Mouse (Mus musculus): ENCODE measurements around the gene Stpg3. TPM values are rescaled to one million over a fixed set of nuclear protein-coding genes. Genes with fewer than 3 reads are reported as not detected.

Stpg3 gene
- polyA plus RNA-seq, 1 experiment from 2014 or later, result not detected

DNA sequence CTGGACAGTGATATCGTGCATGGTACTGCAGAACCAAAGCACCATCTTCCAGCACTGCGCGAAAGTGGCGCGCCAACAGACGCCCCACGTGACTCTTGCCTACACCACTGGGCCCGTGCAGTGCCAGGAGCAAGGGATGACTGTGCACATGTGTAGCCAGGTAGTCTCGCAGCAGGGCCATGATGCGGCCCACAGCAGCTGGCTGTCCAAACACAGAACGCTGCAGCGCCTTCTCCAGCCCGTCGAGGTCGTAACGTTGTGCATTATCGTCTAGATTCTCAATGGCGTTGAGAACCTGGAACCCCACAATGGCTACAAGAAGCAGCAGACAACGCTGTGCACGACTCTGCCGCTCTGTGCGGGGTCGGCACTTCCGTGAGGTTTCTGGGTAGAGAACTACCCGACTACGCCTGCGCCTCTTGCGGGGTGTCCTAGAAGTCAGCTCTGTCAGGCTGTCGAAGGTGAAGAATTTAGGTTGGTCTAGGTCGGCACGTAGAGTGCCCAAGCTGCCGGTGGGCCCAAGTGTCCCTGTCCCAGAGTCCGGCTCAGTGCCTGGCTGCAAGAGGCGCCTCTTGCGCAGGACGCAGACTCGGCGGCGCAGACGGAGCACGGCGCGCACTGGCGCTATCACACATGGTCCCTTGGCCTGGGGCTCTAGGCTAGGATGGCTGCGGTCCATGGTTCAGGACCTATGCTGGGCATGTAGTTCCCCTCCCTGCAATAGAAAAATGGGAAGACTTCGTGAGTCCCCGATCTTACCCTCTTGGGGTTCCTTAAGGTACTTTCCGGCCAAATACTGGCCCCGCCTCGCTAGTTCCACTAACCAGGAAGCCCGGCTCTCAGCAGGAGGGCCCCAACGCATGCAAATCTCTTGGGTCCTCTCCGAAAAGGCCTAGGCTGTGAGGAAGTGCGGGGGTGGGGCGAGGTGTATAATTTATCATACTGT, 19.0 kb downstream of the Stpg3 start:
- H3K4me1 ChIP-seq (ENCODE audit: insufficient read depth), result peaks cover 36% of the 10 kb centered on the region
- ATAC-seq, result peak; percentile 42
- H3K4me3 ChIP-seq (ENCODE audit: low read depth, low read length), result peak overlapping the region; percentile 50
- H3K36me3 ChIP-seq (replicated peaks; ENCODE audit: insufficient read depth, low read length), result peaks cover 18% of the 10 kb centered on the region
- DNase-seq, result peak; percentile 74
- peak overlapping the region; percentile 83 for H3K4me2 ChIP-seq (ENCODE audit: low read depth, low read length)
- peak overlapping the region; percentile 93 for H3K27ac ChIP-seq (ENCODE audit: low read depth)
- H3K27me3 ChIP-seq (ENCODE audit: insufficient read depth, low read length), result no peaks in the 10 kb centered on the region
- no peak for TF ChIP-seq CTCF (IDR thresholded peaks at IDR 0.05; ENCODE audit: low read depth)
- TF ChIP-seq EP300 (IDR thresholded peaks at IDR 0.05; ENCODE audit: low read depth), result no peak
- WGBS (ENCODE audit: insufficient replicate concordance), result 8% methylated on average over 55 of the region's 55 CpGs
- H3K9me3 ChIP-seq (ENCODE audit: low read length), result no peaks in the 10 kb centered on the region
- H3K9ac ChIP-seq (replicated peaks), result peak overlapping the region; percentile 52

DNA sequence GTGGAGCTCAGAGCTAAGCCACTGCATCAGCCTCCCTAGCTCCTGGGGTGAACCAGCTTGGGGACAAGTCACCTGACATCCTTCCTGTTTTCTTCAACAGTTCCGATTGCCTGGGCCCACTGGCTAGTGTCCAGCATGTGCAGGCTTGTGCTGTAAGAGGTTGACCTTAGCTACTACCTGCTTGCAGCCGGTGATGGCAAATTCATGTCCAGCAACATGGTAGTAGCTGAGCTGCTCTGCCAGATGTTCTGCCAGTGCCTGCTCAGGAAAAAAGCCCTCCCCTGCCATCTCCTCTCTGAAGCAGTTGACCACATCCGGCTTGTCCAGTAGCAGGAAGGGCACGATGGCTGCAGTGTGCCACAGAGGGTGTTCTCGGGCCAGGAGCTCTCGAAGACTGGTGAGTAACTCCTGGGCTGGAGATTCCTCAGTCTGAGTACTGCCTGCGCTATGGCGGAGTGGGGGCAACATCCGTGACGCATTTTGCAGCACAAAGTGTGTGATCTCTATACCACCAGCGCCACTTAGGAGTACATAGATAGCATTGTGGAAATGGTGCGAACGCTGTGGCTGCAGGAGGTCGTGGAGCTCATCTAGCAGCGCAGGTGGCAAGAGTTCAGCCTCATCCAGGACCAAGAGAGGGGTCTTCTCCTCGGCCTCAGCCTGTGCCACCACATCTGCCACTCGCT, 19.8 kb downstream of the Stpg3 start:
- H3K27ac ChIP-seq (ENCODE audit: low read depth), result peak overlapping the region; percentile 93
- peaks cover 11% of the 10 kb centered on the region; the same call in 1 of the 2 replicates for H3K36me3 ChIP-seq (replicated peaks; ENCODE audit: insufficient read depth, low read length)
- peak overlapping the region; percentile 50 for H3K4me3 ChIP-seq (ENCODE audit: low read depth, low read length)
- no peaks in the 10 kb centered on the region for H3K27me3 ChIP-seq (ENCODE audit: insufficient read depth, low read length)
- 38% methylated on average over 17 of the region's 17 CpGs for WGBS (ENCODE audit: insufficient replicate concordance)
- DNase-seq (peak; percentile 47), ATAC-seq (no peak)
- 0 out of 2 replicates have a peak overlapping the region, but pooled peaks have one; percentile 52 for H3K9ac ChIP-seq (replicated peaks)
- peak overlapping the region; percentile 83 for H3K4me2 ChIP-seq (ENCODE audit: low read depth, low read length)
- TF ChIP-seq CTCF (IDR thresholded peaks at IDR 0.05; ENCODE audit: low read depth) (no peak), EP300 (IDR thresholded peaks at IDR 0.05; ENCODE audit: low read depth) (no peak)
- no peaks in the 10 kb centered on the region for H3K9me3 ChIP-seq (ENCODE audit: low read length)
- H3K4me1 ChIP-seq (ENCODE audit: insufficient read depth), result peaks cover 36% of the 10 kb centered on the region

DNA sequence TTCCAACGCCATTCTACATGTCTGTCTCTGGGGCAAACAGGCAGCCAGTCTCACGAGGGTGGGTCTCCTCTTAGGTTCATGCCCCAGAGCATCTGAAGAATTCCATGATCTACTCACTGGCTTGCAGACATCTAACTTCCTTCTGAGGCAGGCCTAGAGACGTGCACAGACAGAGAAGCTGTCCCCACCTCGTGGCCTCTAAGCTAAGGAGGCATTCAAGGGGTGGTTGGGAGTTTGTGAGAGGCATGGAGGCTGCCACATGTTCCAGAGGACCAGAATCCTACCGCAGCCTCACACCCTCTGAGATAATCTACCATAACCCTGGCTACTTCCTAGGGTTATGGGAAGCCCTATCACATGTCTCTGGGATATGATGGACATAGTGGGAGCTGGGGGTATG, 20.4 kb downstream of the Stpg3 start:
- Histone ChIP-seq H3K4me2 (ENCODE audit: low read depth, low read length) (peak overlapping the region; percentile 83), H3K9me3 (ENCODE audit: low read length) (no peaks in the 10 kb centered on the region), H3K9ac (replicated peaks) (no peak overlapping the region), H3K4me3 (ENCODE audit: low read depth, low read length) (peak overlapping the region; percentile 20), H3K4me1 (ENCODE audit: insufficient read depth) (peaks cover 36% of the 10 kb centered on the region), H3K27ac (ENCODE audit: low read depth) (peak overlapping the region; percentile 70), H3K36me3 (replicated peaks; ENCODE audit: insufficient read depth, low read length) (peaks cover 8% of the 10 kb centered on the region; the same call in 1 of the 2 replicates), H3K27me3 (ENCODE audit: insufficient read depth, low read length) (no peaks in the 10 kb centered on the region)
- DNase-seq (no peak), ATAC-seq (no peak)
- TF ChIP-seq CTCF (IDR thresholded peaks at IDR 0.05; ENCODE audit: low read depth) (no peak), EP300 (IDR thresholded peaks at IDR 0.05; ENCODE audit: low read depth) (no peak)
- 40% methylated on average over 5 of the region's 5 CpGs for WGBS (ENCODE audit: insufficient replicate concordance)

DNA sequence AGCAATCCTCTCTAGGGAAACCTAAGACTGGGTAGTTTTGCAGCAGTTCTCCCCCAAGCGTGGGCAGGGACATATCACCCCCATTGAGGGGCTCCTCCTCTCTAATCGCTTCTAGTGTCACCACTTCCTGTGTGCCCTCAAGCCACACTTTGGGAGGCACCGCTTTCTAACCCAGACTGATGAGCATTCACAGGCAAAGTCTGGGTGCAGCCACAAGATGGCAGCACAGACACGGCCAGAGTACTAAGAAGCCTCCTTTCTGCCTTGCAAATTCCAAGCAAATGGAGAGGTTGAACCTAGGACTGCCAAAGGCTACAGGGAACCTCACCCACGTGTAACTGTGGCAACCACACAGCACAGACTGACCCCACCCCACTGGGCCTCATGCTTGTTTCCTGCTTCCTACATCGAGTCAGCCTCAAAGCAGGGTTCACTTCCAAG, 21.1 kb downstream of the Stpg3 start:
- Histone ChIP-seq H3K9ac (replicated peaks) (peak overlapping the region; percentile 48; the same call in 1 of the 2 replicates), H3K27me3 (ENCODE audit: insufficient read depth, low read length) (no peaks in the 10 kb centered on the region), H3K27ac (ENCODE audit: low read depth) (peak overlapping the region; percentile 70), H3K9me3 (ENCODE audit: low read length) (no peaks in the 10 kb centered on the region), H3K36me3 (replicated peaks; ENCODE audit: insufficient read depth, low read length) (0 out of 2 replicates have a peak, but pooled peaks cover 3% of the 10 kb centered on the region), H3K4me1 (ENCODE audit: insufficient read depth) (peaks cover 36% of the 10 kb centered on the region), H3K4me3 (ENCODE audit: low read depth, low read length) (peak overlapping the region; percentile 20; the same call in 1 of the 2 replicates), H3K4me2 (ENCODE audit: low read depth, low read length) (peak overlapping the region; percentile 83)
- DNase-seq (peak; percentile 88), ATAC-seq (peak; percentile 46)
- peak; percentile 98 for TF ChIP-seq CTCF (IDR thresholded peaks at IDR 0.05; ENCODE audit: low read depth)
- no peak for TF ChIP-seq EP300 (IDR thresholded peaks at IDR 0.05; ENCODE audit: low read depth)
- 3% methylated on average over 6 of the region's 6 CpGs for WGBS (ENCODE audit: insufficient replicate concordance)

DNA sequence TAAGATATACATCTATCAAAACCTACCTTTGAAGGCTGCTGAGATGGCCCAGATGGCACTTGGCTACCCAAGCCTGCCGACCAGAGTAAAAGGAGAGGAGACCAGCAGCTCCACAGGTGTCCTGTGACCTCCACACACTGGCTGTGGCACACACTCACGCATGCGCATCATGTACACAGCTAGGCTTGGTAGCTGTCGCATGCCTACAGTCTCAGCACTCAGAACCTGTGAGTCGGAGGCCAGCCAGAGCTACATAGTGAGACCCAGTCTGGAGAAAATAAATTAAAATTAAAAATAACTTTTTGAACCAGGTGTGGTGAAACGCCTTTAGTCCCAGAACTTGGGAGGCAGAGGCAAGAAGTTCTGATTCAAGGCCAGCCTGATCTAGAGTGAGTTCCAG, 26.6 kb downstream of the Stpg3 start:
- H3K36me3 ChIP-seq (replicated peaks; ENCODE audit: insufficient read depth, low read length), result no peaks in the 10 kb centered on the region
- no peak overlapping the region for H3K27ac ChIP-seq (ENCODE audit: low read depth)
- peak; percentile 9 for DNase-seq
- H3K9ac ChIP-seq (replicated peaks), result no peak overlapping the region
- H3K27me3 ChIP-seq (ENCODE audit: insufficient read depth, low read length), result peaks cover 27% of the 10 kb centered on the region
- peaks cover 18% of the 10 kb centered on the region for H3K4me1 ChIP-seq (ENCODE audit: insufficient read depth)
- TF ChIP-seq EP300 (IDR thresholded peaks at IDR 0.05; ENCODE audit: low read depth) (no peak), CTCF (IDR thresholded peaks at IDR 0.05; ENCODE audit: low read depth) (no peak)
- no peak overlapping the region for H3K4me2 ChIP-seq (ENCODE audit: low read depth, low read length)
- 89% methylated on average over 6 of the region's 6 CpGs for whole genome bisulfite sequencing (ENCODE audit: insufficient replicate concordance)
- no peak for ATAC-seq
- H3K4me3 ChIP-seq (ENCODE audit: low read depth, low read length), result no peak overlapping the region
- no peaks in the 10 kb centered on the region for H3K9me3 ChIP-seq (ENCODE audit: low read length)

DNA sequence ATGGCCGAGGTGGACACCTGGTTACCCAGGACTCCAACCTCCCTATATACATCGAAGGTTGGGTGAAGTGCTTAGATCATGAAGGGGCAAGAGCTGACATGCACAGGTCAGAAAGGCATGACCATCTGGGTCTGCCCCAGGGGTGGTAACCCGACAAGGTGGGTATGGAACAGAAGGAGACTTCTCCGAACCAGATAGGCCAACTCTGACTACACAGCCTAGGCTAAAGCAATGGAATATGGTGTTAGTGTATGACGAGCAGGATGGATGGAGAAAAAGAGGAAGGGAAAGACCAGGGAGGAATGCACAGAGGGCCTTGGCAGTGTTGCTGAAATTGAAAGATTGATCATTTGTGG, 27.9 kb downstream of the Stpg3 start:
- DNase-seq, result no peak
- no peak for ATAC-seq
- Histone ChIP-seq H3K36me3 (replicated peaks; ENCODE audit: insufficient read depth, low read length) (no peaks in the 10 kb centered on the region), H3K27me3 (ENCODE audit: insufficient read depth, low read length) (peaks cover 33% of the 10 kb centered on the region), H3K4me3 (ENCODE audit: low read depth, low read length) (0 out of 2 replicates have a peak overlapping the region, but pooled peaks have one; percentile 39), H3K4me1 (ENCODE audit: insufficient read depth) (peaks cover 24% of the 10 kb centered on the region), H3K9me3 (ENCODE audit: low read length) (no peaks in the 10 kb centered on the region), H3K27ac (ENCODE audit: low read depth) (no peak overlapping the region), H3K4me2 (ENCODE audit: low read depth, low read length) (peak overlapping the region; percentile 80), H3K9ac (replicated peaks) (no peak overlapping the region)
- TF ChIP-seq CTCF (IDR thresholded peaks at IDR 0.05; ENCODE audit: low read depth) (no peak), EP300 (IDR thresholded peaks at IDR 0.05; ENCODE audit: low read depth) (no peak)
- WGBS (ENCODE audit: insufficient replicate concordance), result 30% methylated on average over 5 of the region's 5 CpGs

All from liver, postnatal 0 days (tissue).